Mouse (Mus musculus) forebrain, embryonic 10.5 days (tissue): ENCODE data around the gene Uimc1. TPM values are rescaled to one million over a fixed set of nuclear protein-coding genes. Genes with fewer than 3 reads are reported as not detected.
"Not testable (repeated sequence)": the region's sequence is repeated elsewhere in the genome, so short reads cannot be mapped to it uniquely, and the experiment has no call there.

Source experiments
- DNase-seq: peaks from one replicate; pipeline ENCODE4 v3.0.0-alpha.2; 2017; ENCODE audit warnings: low spot score; ENCODE audit errors: extremely low spot score
- H3K27ac ChIP-seq: fragments of 300-500 bp; sonication (generic); 2 replicates; pipeline ENCODE4 v1.5.1; 2016; ENCODE audit warnings: mild to moderate bottlenecking
- H3K27me3 ChIP-seq: fragments of 300-500 bp; sonication (generic); 2 replicates; pipeline ENCODE4 v1.6.1; 2016; ENCODE audit warnings: mild to moderate bottlenecking; ENCODE audit not compliant: poor library complexity, severe bottlenecking
- H3K36me3 ChIP-seq: fragments of 300-500 bp; sonication (generic); replicated peaks from 2 replicates; pipeline ENCODE4 v1.6.1; 2016; ENCODE audit warnings: mild to moderate bottlenecking, moderate library complexity
- H3K4me1 ChIP-seq: fragments of 300-500 bp; sonication (generic); 2 replicates; pipeline ENCODE4 v1.6.1; 2016
- H3K4me3 ChIP-seq: fragments of 300-500 bp; sonication (generic); 2 replicates; pipeline ENCODE4 v1.5.1; 2016; ENCODE audit warnings: mild to moderate bottlenecking, moderate library complexity
- H3K9me3 ChIP-seq: fragments of 300-500 bp; sonication (generic); 2 replicates; pipeline ENCODE4 v1.6.1; 2016; ENCODE audit warnings: mild to moderate bottlenecking, moderate library complexity
- WGBS: fragments of 180-500 bp; shearing (Covaris S2); methylation state at CpG from one replicate; pipeline ENCODE4 v1.1.7; 2016; 5-methylcytosine and 5-hydroxymethylcytosine counted together
- polyA plus RNA-seq: library from polyadenylated mRNA; unstranded; fragments of >200 nt; fragmentation: Nextera tagmentation; extraction: Ambion mirVana; gene quantifications from 2 replicates; pipeline ENCODE4 v1.2.1, GENCODE M21; 2016

Gene Uimc1
- polyA plus RNA-seq, 1 experiment from 2014 or later = 23.4 TPM

- Histone ChIP-seq H3K36me3 (no peaks in the 10 kb centered on the region), H3K27me3 (no peaks in the 10 kb centered on the region), H3K4me1 (peaks cover 37% of the 10 kb centered on the region), H3K27ac (no peak overlapping the region), H3K4me3 (no peak overlapping the region), H3K9me3 (no peaks in the 10 kb centered on the region)
- no peak for DNase-seq
- WGBS = 97% methylated on average over 11 of the region's 11 CpGs
These were observed 1.5 kb upstream of the Uimc1 start for GRCm38 (mm10) chr13:55101627-55102026.

GRCm38 (mm10) chr13:55099066-55099725 lies 904 bp downstream of the Uimc1 start:
- Histone ChIP-seq H3K27me3 (no peaks in the 10 kb centered on the region), H3K27ac (peak overlapping the region; percentile 95), H3K36me3 (no peaks in the 10 kb centered on the region), H3K4me3 (peak overlapping the region; percentile 89), H3K9me3 (no peaks in the 10 kb centered on the region), H3K4me1 (peaks cover 19% of the 10 kb centered on the region)
- peak; percentile 35 for DNase-seq
- WGBS = 39% methylated on average over 20 of the region's 20 CpGs

GRCm38 (mm10) chr13:55097841-55098240 lies 2.3 kb downstream of the Uimc1 start:
- DNase-seq, H3K36me3 ChIP-seq, H3K27ac ChIP-seq, H3K9me3 ChIP-seq, H3K27me3 ChIP-seq, H3K4me3 ChIP-seq: not testable (repeated sequence)
- WGBS = 94% methylated on average over 3 of the region's 3 CpGs
- peaks cover 19% of the 10 kb centered on the region for H3K4me1 ChIP-seq

- Histone ChIP-seq H3K27ac (no peak overlapping the region), H3K36me3 (peaks cover 33% of the 10 kb centered on the region), H3K4me1 (no peaks in the 10 kb centered on the region), H3K9me3 (no peaks in the 10 kb centered on the region), H3K27me3 (no peaks in the 10 kb centered on the region), H3K4me3 (no peak overlapping the region)
- 93% methylated on average over 4 of the region's 4 CpGs for WGBS
- no peak for DNase-seq
These were observed 7.5 kb downstream of the Uimc1 start for GRCm38 (mm10) chr13:55092588-55092987.

DNA sequence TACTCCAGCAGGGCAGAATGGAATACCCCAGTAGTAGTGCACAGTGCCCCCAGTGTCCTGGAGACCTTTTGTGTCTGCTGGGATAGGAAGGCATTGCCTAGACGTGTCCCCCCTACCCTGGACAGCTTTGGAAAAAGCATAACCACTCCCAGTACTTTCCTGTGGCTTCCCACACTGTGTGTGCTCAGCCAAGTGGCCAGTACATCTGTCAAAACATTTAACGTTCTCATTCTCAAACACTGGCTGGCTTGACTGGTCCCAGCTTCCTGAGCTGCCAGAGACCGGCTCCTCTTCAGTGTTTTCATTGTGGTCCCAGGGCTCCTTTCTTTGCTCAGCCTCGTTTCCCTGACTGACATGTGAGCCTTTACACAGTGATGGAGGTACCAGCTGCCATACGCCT lies 24.5 kb downstream of the Uimc1 start:
- Histone ChIP-seq H3K27ac (no peak overlapping the region), H3K4me3 (no peak overlapping the region), H3K9me3 (no peaks in the 10 kb centered on the region), H3K36me3 (peaks cover 33% of the 10 kb centered on the region), H3K4me1 (0 out of 2 replicates have a peak, but pooled peaks cover 3% of the 10 kb centered on the region), H3K27me3 (no peaks in the 10 kb centered on the region)
- no peak for DNase-seq
- 51% methylated on average over 5 of the region's 5 CpGs for WGBS

DNA sequence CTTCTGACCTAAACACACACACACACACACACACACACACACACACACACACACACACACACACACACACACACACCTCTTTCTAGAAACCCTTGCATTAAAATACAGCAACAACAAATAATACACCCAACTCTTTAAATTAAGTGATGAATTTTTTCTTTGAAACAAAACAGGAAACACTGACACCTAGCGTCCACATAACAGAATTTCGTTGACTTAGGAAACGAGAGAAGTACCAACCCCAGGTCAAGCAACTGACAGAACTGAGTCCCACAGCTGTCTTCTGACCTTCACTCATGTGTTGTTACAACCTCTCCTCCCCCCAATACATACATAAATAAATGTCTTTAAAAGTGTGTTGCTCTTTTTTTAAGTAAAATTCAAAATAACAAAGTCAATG lies 28.8 kb downstream of the Uimc1 start:
- no peak for DNase-seq
- H3K4me3 ChIP-seq = no peak overlapping the region
- WGBS = 4% methylated on average over 3 of the region's 3 CpGs
- H3K4me1 ChIP-seq = 0 out of 2 replicates have a peak, but pooled peaks cover 3% of the 10 kb centered on the region
- no peak overlapping the region for H3K27ac ChIP-seq
- H3K36me3 ChIP-seq = peaks cover 11% of the 10 kb centered on the region
- H3K27me3 ChIP-seq = no peaks in the 10 kb centered on the region
- H3K9me3 ChIP-seq = no peaks in the 10 kb centered on the region

GRCm38 (mm10) chr13:55069719-55070118 lies 30.4 kb downstream of the Uimc1 start:
- Histone ChIP-seq H3K36me3 (no peaks in the 10 kb centered on the region; the same call in 1 of the 2 replicates), H3K4me1 (no peaks in the 10 kb centered on the region), H3K9me3 (no peaks in the 10 kb centered on the region), H3K27ac (no peak overlapping the region), H3K4me3 (no peak overlapping the region), H3K27me3 (no peaks in the 10 kb centered on the region)
- no peak for DNase-seq
- WGBS = 73% methylated on average over 7 of the region's 7 CpGs

DNA sequence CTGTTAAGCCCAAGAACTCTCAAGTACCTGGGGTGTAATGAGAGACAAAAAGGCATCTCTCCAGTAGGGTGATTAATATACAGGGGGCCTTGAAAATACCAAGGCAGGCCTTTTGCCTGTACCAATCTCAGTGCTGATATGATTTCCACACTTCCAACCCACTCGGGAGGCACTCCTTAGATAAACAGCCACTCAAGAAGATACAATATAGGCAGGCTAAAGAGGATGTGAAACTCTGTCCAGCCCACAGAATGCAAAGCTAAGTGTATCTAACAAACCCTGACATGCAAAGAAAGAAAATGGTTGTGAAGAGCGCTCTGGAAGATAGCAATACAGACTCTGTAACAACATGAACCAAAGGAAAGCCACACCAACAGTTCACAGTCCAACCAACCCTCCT lies 36.8 kb downstream of the Uimc1 start:
- 86% methylated on average over 2 of the region's 2 CpGs for WGBS
- no peaks in the 10 kb centered on the region for H3K9me3 ChIP-seq
- H3K27ac ChIP-seq = no peak overlapping the region
- no peak for DNase-seq
- peaks cover 19% of the 10 kb centered on the region for H3K36me3 ChIP-seq
- H3K4me1 ChIP-seq = no peaks in the 10 kb centered on the region
- no peak overlapping the region for H3K4me3 ChIP-seq
- no peaks in the 10 kb centered on the region for H3K27me3 ChIP-seq

DNA sequence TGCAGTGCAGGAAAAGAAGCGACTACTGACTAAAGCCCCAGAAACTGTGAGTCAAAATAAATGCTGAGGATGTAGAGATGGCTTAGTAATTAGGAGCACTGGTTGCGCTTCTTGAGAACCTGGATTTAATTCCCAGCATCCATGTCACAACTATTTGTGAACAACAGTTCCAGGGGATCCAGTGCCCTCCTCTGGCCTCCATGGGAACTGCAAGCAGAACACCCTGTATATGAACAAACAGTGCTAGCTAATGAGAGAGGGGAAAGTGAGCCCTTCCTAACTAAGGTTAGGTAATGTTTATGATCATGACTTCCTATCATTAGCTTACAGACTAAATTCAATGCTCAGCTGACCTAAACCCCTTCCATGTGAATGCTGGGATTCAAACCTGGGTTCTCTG lies 42.1 kb downstream of the Uimc1 start:
- H3K27ac ChIP-seq = no peak overlapping the region
- peaks cover 34% of the 10 kb centered on the region for H3K36me3 ChIP-seq
- WGBS = 95% methylated on average over 2 of the region's 2 CpGs
- H3K27me3 ChIP-seq = no peaks in the 10 kb centered on the region
- no peaks in the 10 kb centered on the region for H3K4me1 ChIP-seq
- no peaks in the 10 kb centered on the region for H3K9me3 ChIP-seq
- no peak for DNase-seq
- H3K4me3 ChIP-seq = no peak overlapping the region

DNA sequence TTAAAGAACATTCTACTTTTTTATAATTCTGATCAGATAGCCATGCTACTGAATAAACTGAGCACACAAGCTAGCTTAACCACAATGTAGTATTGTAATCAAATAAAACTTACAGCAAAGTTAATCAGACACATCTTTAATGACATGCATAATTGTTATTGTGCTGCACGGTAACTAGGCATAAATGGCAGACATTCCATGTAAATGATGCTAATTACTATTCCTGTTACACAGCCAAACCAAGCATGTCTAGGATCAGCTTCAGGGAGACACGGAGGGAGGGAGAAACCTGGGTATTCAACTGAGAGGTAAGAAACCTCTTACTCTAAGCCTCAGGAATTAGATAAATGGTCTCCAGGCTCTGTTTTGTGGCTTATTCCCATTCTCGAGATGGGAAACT lies 52.4 kb downstream of the Uimc1 start:
- WGBS = 91% methylated on average over 3 of the region's 3 CpGs
- H3K4me1 ChIP-seq = no peaks in the 10 kb centered on the region
- H3K4me3 ChIP-seq = no peak overlapping the region
- no peak for DNase-seq
- peaks cover 10% of the 10 kb centered on the region for H3K36me3 ChIP-seq
- H3K27me3 ChIP-seq = no peaks in the 10 kb centered on the region
- H3K9me3 ChIP-seq = no peaks in the 10 kb centered on the region
- H3K27ac ChIP-seq = no peak overlapping the region

- no peaks in the 10 kb centered on the region for H3K27me3 ChIP-seq
- H3K9me3 ChIP-seq = no peaks in the 10 kb centered on the region
- H3K27ac ChIP-seq = no peak overlapping the region
- no peaks in the 10 kb centered on the region for H3K4me1 ChIP-seq
- DNase-seq = no peak
- WGBS = 96% methylated on average over 2 of the region's 2 CpGs
- H3K4me3 ChIP-seq = no peak overlapping the region
- H3K36me3 ChIP-seq = peaks cover 16% of the 10 kb centered on the region
These were observed 60.1 kb downstream of the Uimc1 start for GRCm38 (mm10) chr13:55040016-55040415.

GRCm38 (mm10) chr13:55024215-55024614 lies 75.9 kb downstream of the Uimc1 start:
- no peaks in the 10 kb centered on the region for H3K27me3 ChIP-seq

GRCm38 (mm10) chr13:55022715-55023114 lies 77.4 kb downstream of the Uimc1 start:
- Histone ChIP-seq H3K27ac (no peak overlapping the region), H3K4me1 (peaks cover 18% of the 10 kb centered on the region), H3K9me3 (no peaks in the 10 kb centered on the region; the same call in 1 of the 2 replicates), H3K36me3 (peaks cover 11% of the 10 kb centered on the region), H3K27me3 (no peaks in the 10 kb centered on the region), H3K4me3 (no peak overlapping the region)
- 88% methylated on average over 9 of the region's 9 CpGs for WGBS
- no peak for DNase-seq

More at GRCm38 (mm10) chr13:55024215-55024614, 75.9 kb downstream of the Uimc1 start:
- no peaks in the 10 kb centered on the region; the same call in 1 of the 2 replicates for H3K9me3 ChIP-seq
- H3K36me3 ChIP-seq = peaks cover 24% of the 10 kb centered on the region
- peaks cover 12% of the 10 kb centered on the region for H3K4me1 ChIP-seq
- no peak overlapping the region for H3K4me3 ChIP-seq
- H3K27ac ChIP-seq = no peak overlapping the region
- 95% methylated on average over 2 of the region's 2 CpGs for WGBS
- no peak for DNase-seq
